Mouse (Mus musculus): ENCODE measurements around the gene Abca4. TPM values are rescaled to one million over a fixed set of nuclear protein-coding genes. Genes with fewer than 3 reads are reported as not detected.
A peak's percentile ranks its signal among the peaks of the same experiment; 100 is the strongest.

Gene Abca4
- polyA plus RNA-seq, 1 experiment from 2014 or later: 3.1 TPM

DNA sequence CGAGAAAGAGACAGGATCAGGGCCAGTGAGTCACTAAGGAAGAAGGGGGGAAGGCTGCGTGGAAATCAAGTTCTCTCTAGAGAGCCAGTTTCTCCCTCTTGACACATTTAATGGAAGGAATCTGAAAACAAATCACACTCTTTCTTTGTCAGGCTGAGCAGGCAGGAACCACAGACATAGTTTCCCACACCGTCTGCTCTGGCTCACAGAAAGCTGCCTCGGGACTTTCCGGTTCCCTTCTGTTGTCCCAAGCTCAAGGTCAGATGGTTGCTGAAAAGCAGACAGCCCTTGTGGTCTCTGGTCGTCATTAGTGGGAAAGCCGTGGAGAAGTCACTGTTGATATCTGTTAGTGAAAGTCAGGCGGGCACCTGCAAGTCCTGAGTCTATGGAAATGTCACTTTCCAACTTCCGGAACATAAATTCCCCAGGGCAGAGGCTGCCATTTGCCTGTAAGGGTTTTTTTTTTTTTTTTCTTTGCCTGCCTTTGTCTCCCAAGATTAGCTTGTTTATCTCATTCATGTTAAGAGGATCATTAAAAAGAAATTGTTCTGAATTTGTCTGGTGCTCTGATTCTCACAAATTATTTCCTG is 10.9 kb upstream of the Abca4 start:
- 51% methylated on average over 9 of the region's 9 CpGs for WGBS
- Histone ChIP-seq H3K27ac (no peak overlapping the region), H3K27me3 (0 out of 2 replicates have a peak, but pooled peaks cover 9% of the 10 kb centered on the region), H3K9me3 (0 out of 2 replicates have a peak, but pooled peaks cover 5% of the 10 kb centered on the region), H3K4me1 (replicated peaks) (peaks cover 14% of the 10 kb centered on the region), H3K9ac (no peak overlapping the region), H3K36me3 (no peaks in the 10 kb centered on the region), H3K4me3 (no peak overlapping the region), H3K4me2 (no peak overlapping the region)
- ATAC-seq (ENCODE audit: low FRiP score): no peak

DNA sequence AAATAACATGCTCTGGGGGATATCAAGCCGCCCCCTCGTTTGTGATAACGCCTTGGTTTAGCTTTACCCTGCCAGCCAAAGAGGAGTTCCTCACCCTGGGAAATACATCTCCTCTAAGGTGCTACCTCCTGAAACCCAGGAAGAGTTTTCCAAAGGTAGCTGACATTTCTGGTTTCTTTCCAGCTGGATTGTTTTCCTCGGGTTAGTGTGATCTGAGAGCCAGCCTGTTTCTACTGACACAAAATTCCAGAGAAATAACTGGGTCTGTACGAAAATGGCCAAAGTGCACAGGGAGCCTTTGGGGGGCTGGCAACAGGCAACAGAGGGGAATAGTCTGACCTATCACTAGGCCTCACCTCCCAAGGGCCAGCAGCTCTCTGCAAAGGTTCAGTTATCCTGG is 10.0 kb upstream of the Abca4 start:
- Histone ChIP-seq H3K27me3 (0 out of 2 replicates have a peak, but pooled peaks cover 12% of the 10 kb centered on the region), H3K27ac (no peak overlapping the region), H3K4me3 (no peak overlapping the region), H3K9ac (no peak overlapping the region), H3K4me2 (no peak overlapping the region), H3K9me3 (0 out of 2 replicates have a peak, but pooled peaks cover 5% of the 10 kb centered on the region), H3K4me1 (replicated peaks) (peaks cover 14% of the 10 kb centered on the region), H3K36me3 (no peaks in the 10 kb centered on the region)
- no peak for ATAC-seq (ENCODE audit: low FRiP score)
- WGBS: 88% methylated on average over 5 of the region's 5 CpGs

DNA sequence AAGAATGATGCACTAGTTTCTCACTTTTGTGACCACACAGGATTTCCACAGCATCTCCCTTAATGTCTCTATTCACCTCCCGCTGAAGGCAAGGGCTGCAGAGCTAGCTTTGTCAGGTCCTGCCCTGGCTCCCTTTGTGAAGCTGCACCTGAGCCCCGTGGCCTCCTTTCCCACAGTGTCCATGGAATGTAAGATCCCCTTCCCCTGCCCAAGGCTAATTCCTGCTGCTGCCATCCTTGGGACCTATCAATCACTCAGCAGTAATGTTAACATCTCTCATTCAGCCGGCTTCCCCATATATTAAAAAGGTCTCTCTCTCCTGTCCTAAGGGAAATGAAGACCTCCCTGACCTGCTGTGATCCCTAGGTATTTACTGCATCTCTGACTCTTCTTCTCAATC is 9.2 kb upstream of the Abca4 start:
- Histone ChIP-seq H3K36me3 (no peaks in the 10 kb centered on the region), H3K27me3 (peaks cover 17% of the 10 kb centered on the region), H3K4me1 (replicated peaks) (peaks cover 14% of the 10 kb centered on the region), H3K4me3 (no peak overlapping the region), H3K9ac (no peak overlapping the region), H3K4me2 (no peak overlapping the region), H3K27ac (no peak overlapping the region), H3K9me3 (0 out of 2 replicates have a peak, but pooled peaks cover 5% of the 10 kb centered on the region)
- no peak for ATAC-seq (ENCODE audit: low FRiP score)
- 32% methylated on average over 3 of the region's 3 CpGs for WGBS

DNA sequence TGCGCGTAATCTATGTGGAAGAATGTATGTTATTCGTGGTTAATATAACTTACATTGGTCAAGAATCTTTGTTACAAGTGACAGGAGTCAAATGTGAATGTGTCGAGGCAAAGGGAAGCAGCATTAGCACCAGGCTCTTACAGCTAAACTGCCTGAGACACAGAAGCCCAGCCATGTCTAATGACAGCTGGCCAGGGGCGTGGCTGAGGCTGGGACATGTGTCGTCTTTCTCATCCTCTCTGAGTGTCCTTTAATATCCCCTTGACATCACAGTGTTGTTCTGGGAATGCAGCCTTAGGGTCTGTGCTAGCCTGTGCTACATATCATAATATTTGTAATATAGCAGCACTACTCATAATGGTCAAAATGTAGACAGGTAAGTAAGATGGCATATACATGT is 3.7 kb upstream of the Abca4 start:
- Histone ChIP-seq H3K27ac (no peak overlapping the region), H3K9me3 (0 out of 2 replicates have a peak, but pooled peaks cover 5% of the 10 kb centered on the region), H3K36me3 (no peaks in the 10 kb centered on the region), H3K4me1 (replicated peaks) (peaks cover 26% of the 10 kb centered on the region), H3K4me2 (no peak overlapping the region), H3K27me3 (peaks cover 66% of the 10 kb centered on the region), H3K4me3 (no peak overlapping the region), H3K9ac (no peak overlapping the region)
- no peak for ATAC-seq (ENCODE audit: low FRiP score)
- WGBS: 79% methylated on average over 6 of the region's 6 CpGs

- Histone ChIP-seq H3K9ac (no peak overlapping the region), H3K4me3 (no peak overlapping the region), H3K36me3 (no peaks in the 10 kb centered on the region), H3K4me1 (replicated peaks) (peaks cover 52% of the 10 kb centered on the region), H3K9me3 (no peaks in the 10 kb centered on the region), H3K4me2 (no peak overlapping the region), H3K27me3 (peaks cover 82% of the 10 kb centered on the region), H3K27ac (no peak overlapping the region)
- ATAC-seq (ENCODE audit: low FRiP score): no peak
- 40% methylated on average over 8 of the region's 8 CpGs for WGBS
Measured at GRCm38 (mm10) chr3:122043102-122043501, 1.1 kb upstream of the Abca4 start.

DNA sequence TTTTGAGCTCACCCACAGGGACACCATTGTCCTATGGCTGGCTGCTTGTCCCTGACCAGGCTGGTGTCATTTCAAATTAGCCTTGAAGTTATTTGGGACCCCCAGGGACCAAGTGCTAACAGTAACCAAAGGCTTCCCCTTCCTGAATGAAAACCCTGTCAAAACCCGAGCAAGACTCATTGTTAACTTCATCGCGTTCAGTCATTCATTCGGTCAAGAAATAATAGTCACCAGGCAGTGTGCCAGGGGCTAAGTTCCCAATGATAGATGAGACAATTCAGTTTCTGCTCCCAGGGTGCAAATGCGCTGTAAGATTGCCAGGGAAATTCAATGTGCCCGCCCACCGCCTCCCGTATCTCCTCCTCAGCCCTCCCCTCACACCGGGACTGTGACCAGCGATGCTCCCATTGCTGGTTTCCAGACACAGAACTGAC is 2.0 kb downstream of the Abca4 start:
- no peaks in the 10 kb centered on the region for H3K9me3 ChIP-seq
- no peak overlapping the region; the same call in 1 of the 2 replicates for H3K9ac ChIP-seq
- WGBS: 4% methylated on average over 10 of the region's 10 CpGs
- peaks cover 89% of the 10 kb centered on the region for H3K27me3 ChIP-seq
- no peak overlapping the region for H3K27ac ChIP-seq
- H3K4me2 ChIP-seq: peak overlapping the region; percentile 34
- no peak overlapping the region for H3K4me3 ChIP-seq
- no peaks in the 10 kb centered on the region for H3K36me3 ChIP-seq
- peaks cover 62% of the 10 kb centered on the region for H3K4me1 ChIP-seq (replicated peaks)
- ATAC-seq (ENCODE audit: low FRiP score): peak; percentile 75

DNA sequence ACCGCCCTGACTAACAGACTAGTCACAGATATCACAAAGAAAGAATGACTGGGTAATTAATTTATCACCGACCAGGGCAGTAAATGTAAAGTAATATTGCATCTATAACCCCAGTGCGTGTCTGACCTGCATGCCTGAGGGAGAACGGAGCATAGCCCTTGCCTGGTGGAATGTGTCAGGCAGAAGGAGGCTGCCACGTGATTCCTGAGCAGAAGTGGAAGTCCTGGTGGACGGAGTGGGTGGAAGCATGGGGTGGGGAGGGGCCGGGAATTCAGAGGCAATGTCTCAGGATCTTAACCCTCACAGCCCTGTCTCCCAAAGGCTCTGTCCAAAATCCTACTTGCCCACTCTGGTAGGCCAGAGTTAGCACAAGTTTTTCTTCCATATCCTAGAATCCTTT is 3.2 kb downstream of the Abca4 start:
- Histone ChIP-seq H3K4me2 (no peak overlapping the region), H3K4me3 (no peak overlapping the region), H3K4me1 (replicated peaks) (peaks cover 62% of the 10 kb centered on the region), H3K36me3 (no peaks in the 10 kb centered on the region), H3K27me3 (peaks cover 87% of the 10 kb centered on the region), H3K27ac (peak overlapping the region; percentile 23; the same call in 1 of the 2 replicates), H3K9me3 (no peaks in the 10 kb centered on the region), H3K9ac (no peak overlapping the region)
- 37% methylated on average over 7 of the region's 7 CpGs for WGBS
- no peak for ATAC-seq (ENCODE audit: low FRiP score)

DNA sequence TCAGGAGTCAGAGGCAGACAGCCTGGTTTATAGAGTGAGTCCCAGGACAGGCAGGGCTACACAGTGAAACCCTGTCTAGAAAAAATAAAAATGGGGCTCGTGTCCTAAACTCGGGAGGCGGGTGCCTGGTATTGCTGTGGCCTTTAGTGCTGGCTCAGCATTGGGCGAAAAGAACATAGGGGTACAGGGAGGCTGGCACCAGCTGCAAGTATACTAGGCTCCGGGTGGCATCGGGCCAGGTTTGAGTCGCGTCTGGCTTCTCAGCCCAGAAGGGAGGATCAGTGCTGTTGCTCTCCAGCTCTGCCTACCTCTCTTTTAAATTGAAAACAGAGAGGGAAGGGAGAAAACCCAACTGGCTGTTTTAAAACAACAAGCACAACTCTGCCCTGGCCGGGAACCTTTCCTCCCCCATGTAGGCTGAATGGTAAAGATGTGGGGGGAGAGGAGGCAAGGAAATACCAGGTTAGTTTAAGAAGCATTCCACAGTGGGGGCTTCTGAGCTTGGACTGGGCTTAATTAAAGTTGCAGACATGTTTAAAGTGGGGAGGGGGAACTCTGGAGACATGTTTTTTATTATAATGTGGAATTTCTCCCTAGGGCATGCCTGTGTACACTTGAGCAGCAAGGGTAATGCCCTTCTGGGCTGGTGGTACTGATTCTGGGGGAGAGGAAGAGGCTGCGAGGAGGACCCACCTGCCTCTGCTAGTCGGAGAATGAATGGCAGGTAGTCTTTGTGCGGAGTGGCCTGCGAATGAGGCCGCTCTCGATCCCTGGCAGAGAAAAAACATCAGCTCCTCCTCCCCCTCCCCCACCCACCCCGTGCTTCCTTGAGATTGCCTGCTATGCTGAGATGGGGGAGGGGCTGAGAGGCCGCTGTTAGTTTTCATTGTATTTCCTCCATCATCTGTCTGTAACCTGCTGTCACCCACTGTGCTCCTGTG is 3.9 kb downstream of the Abca4 start:
- Histone ChIP-seq H3K9ac (0 out of 2 replicates have a peak overlapping the region, but pooled peaks have one; percentile 13), H3K27ac (peak overlapping the region; percentile 23), H3K27me3 (peaks cover 86% of the 10 kb centered on the region), H3K4me2 (peak overlapping the region; percentile 21), H3K36me3 (no peaks in the 10 kb centered on the region), H3K4me1 (replicated peaks) (peaks cover 56% of the 10 kb centered on the region), H3K4me3 (no peak overlapping the region), H3K9me3 (no peaks in the 10 kb centered on the region)
- 15% methylated on average over 17 of the region's 17 CpGs for WGBS
- peak; percentile 47; the same call in 1 of the 2 replicates for ATAC-seq (ENCODE audit: low FRiP score)

DNA sequence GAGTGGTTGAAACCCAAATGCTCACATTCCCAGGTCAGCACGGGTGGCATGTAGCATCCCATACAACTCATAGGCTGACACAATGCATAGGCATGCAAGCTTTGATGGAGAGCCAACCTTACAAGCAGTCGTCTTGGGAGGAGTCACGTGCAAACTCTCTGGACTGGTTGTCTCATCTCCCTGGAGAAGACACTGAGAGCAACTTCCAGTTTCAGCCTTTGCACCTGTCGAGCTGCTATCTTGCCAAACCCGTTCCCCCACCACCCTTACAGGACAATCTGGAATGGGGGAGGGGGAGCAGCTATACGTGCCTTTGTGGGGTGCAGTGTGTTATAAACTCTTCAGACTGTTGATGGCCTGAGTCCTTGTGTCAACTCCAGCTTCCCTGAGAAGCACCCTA is 4.9 kb downstream of the Abca4 start:
- no peak for ATAC-seq (ENCODE audit: low FRiP score)
- Histone ChIP-seq H3K4me2 (no peak overlapping the region), H3K36me3 (no peaks in the 10 kb centered on the region), H3K27me3 (peaks cover 85% of the 10 kb centered on the region), H3K27ac (no peak overlapping the region), H3K9ac (no peak overlapping the region), H3K4me1 (replicated peaks) (peaks cover 47% of the 10 kb centered on the region), H3K4me3 (no peak overlapping the region), H3K9me3 (no peaks in the 10 kb centered on the region)
- 60% methylated on average over 6 of the region's 6 CpGs for WGBS

- no peaks in the 10 kb centered on the region for H3K36me3 ChIP-seq
- no peaks in the 10 kb centered on the region for H3K9me3 ChIP-seq
- H3K4me3 ChIP-seq: no peak overlapping the region
- H3K27ac ChIP-seq: no peak overlapping the region
- H3K4me2 ChIP-seq: no peak overlapping the region
- H3K9ac ChIP-seq: no peak overlapping the region
- 64% methylated on average over 9 of the region's 9 CpGs for WGBS
- ATAC-seq (ENCODE audit: low FRiP score): no peak
- H3K4me1 ChIP-seq (replicated peaks): no peaks in the 10 kb centered on the region
- peaks cover 27% of the 10 kb centered on the region for H3K27me3 ChIP-seq
Measured at GRCm38 (mm10) chr3:122058439-122059198, 14.4 kb downstream of the Abca4 start.

DNA sequence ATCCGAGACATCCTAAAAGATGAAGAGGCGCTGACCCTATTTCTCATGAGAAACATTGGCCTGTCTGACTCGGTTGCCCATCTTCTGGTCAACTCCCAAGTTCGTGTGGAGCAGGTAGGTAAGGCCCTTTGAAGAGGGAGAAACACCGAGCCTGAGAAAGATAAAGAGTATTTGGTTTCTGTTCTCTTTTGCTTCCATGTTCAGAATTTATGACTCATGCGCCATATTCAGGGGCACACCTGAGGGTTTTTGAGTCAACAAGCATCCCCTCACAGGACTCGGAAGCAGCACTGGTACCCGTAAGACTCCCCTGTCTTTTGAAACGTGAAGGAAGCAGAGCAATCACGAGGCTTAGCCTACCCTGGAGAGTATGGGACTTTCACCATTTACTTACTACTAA is 18.3 kb downstream of the Abca4 start:
- Histone ChIP-seq H3K27ac (no peak overlapping the region), H3K9ac (no peak overlapping the region), H3K36me3 (no peaks in the 10 kb centered on the region), H3K27me3 (peaks cover 14% of the 10 kb centered on the region; the same call in 1 of the 2 replicates), H3K4me1 (replicated peaks) (no peaks in the 10 kb centered on the region), H3K9me3 (no peaks in the 10 kb centered on the region), H3K4me2 (no peak overlapping the region), H3K4me3 (no peak overlapping the region)
- 89% methylated on average over 10 of the region's 10 CpGs for WGBS
- no peak for ATAC-seq (ENCODE audit: low FRiP score)
